Mouse (Mus musculus) brain, embryonic 14.5 days (tissue): Measurements from ENCODE around the gene Cfd. TPM values are rescaled to one million over a fixed set of nuclear protein-coding genes. Genes with fewer than 3 reads are reported as not detected.

Experiments used
- DNase-seq: peaks from one replicate; pipeline ENCODE4 v3.0.0-alpha.2; 2011; ENCODE audit warnings: low read depth
- CTCF ChIP-seq: fragments of 200-500 bp; IDR thresholded peaks from 2 replicates; pipeline ENCODE4 v1.5.1; 2012; ENCODE audit warnings: inconsistent platforms, mild to moderate bottlenecking, moderate library complexity, borderline replicate concordance; ENCODE audit not compliant: insufficient read depth, insufficient read length; ENCODE audit errors: extremely low read depth
- POLR2A ChIP-seq: fragments of 200-500 bp; IDR thresholded peaks from 2 replicates; pipeline ENCODE4 v1.6.1; 2012; ENCODE audit warnings: mild to moderate bottlenecking, inconsistent platforms, borderline replicate concordance; ENCODE audit not compliant: poor library complexity, insufficient read depth, insufficient read length, severe bottlenecking; ENCODE audit errors: extremely low read depth
- polyA plus RNA-seq: library from polyadenylated mRNA; depleted of rRNA; stranded (reverse); fragments of >200 nt; gene quantifications from 2 replicates; pipeline ENCODE4 v1.2.3, GENCODE M21; 2012

Cfd gene
- polyA plus RNA-seq, 1 experiment: 0.60 TPM

DNA sequence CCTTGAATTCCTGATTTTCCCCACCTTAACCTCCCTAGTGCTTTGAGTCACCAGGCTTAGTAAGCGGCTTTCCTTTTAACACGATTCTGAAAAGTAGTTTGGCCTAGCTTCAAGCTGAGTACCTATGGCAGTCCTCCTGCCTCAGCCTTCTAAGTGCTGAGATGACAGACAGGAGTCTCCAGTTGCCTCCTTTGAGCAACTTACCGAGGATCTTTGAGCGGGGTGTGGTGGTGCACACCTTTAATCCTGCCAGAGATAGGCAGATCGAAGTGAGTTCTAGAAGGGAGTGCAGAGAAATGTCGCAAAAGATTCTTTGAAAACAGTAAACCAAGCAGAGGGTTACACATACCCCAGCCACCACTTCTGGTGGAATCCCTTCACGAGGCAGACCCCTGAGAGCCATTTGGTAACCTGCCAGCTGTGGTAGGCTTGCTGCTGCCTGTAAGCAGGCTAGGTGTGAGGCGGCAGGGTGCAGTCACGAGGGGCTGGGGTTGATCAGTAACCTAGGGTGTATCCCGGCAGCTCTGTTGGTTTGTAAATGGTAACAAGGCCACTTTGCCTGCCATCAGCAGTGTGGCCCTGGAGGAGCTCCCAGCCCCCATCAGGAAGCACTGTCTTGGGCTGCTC is 35.0 kb upstream of the Cfd start:
- TF ChIP-seq CTCF (no peak), POLR2A (no peak)
- peak; percentile 61 for DNase-seq

- TF ChIP-seq CTCF (no peak), POLR2A (no peak)
- no peak for DNase-seq
Observed at GRCm38 (mm10) chr10:79856280-79856679, 34.4 kb upstream of the Cfd start.

GRCm38 (mm10) chr10:79856704-79857451 is 33.8 kb upstream of the Cfd start:
- TF ChIP-seq POLR2A (no peak), CTCF (no peak)
- no peak for DNase-seq

- peak; percentile 75 for DNase-seq
- no peak for TF ChIP-seq CTCF
- TF ChIP-seq POLR2A: no peak
Observed at GRCm38 (mm10) chr10:79857452-79857811, 33.2 kb upstream of the Cfd start.

DNA sequence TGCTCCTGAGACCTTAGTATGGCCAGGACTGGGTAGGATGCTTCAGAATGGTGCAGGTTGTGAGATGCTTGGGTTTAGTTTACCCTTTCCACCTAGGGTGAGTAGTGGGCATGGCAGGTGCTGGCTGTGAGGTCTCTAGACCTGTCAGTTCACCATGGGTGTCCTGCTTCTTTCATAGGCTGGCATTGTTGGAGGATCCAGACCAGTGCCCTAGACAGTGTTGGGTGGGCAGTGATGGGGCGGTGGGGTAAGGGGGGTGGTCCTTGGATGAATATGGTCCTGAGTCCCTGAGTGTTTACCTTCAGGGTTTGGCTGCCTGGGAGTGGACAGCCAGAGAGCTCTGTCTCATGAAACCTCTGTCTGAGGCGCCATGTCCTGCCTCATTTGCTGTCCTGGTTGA is 32.8 kb upstream of the Cfd start:
- TF ChIP-seq POLR2A (no peak), CTCF (no peak)
- no peak for DNase-seq

DNA sequence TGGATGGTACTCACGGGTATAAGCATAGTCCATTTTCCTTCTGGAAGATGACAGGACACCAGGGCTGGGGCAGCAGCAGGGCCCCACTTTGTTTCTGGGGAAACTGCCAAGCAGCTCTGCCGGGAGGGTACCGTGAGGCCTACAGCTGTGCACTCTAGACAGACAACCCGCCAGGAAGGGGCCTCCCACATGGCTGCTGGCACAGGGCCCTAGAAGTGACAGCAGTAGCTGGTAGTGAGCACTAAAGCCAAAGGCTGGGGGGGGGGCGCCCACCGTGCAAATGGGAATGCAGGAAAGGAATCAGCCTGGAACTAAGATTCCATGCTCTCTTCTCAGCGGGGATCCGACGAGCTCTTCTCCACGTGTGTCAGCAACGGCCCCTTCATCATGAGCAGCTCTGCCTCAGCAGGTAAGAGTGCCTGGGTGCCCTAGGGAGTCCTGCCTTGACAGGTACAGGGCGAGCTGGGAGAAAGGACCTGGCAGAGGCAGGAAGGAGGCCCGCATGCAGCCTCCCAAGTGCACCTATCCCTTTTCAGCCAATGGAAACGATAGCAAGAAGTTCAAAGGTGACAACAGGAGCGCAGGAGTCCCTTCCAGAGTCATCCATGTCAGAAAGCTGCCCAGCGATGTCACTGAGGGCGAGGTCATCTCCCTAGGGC is 32.1 kb upstream of the Cfd start:
- peak; percentile 94 for DNase-seq
- TF ChIP-seq CTCF (no peak), POLR2A (no peak)

- DNase-seq: no peak
- TF ChIP-seq POLR2A (no peak), CTCF (no peak)
Observed at GRCm38 (mm10) chr10:79859116-79859515, 31.5 kb upstream of the Cfd start.

- DNase-seq: no peak
- no peak for TF ChIP-seq POLR2A
- TF ChIP-seq CTCF: no peak
Observed at GRCm38 (mm10) chr10:79860079-79860911, 30.4 kb upstream of the Cfd start.

DNA sequence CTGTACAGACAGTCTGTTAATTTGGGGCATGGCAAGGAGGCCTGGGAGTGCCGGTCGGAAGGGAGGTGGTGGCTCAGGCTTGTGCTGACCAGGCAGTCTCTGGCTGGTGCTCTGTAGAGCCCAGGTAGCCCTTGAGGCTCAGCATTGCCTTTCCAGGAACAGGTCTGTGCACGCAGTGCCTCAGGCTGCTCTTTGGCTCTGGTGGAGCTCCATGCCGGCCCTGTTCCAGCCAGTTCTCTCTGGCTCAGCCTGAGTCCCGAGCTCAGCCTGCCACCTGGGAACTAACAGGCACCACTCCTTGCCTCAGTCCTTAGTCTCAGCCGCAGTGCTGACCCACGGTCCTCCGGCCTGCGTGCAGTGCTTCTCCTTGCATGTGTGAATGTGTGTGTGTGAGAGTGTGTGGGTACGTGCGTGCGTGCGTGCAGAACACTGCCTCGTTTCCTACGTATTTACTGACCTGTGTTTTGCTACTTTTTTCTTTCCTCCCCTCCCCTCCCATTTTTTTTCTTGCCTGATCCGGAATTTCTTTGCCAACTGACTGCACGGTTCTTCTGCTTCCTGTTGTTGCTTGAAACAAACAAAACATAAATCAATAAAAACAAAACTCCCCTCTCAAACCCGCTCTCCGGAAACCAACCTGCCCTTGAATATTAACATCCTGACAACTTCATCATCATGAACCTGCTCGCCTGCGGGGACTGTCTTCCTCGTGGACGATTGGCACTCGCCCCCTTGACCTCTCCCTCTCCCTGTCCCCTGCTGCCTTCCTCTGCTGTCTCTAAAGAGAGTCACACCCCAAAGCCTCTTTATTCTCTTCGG is 29.2 kb upstream of the Cfd start:
- no peak for DNase-seq
- TF ChIP-seq CTCF: no peak
- TF ChIP-seq POLR2A: no peak

GRCm38 (mm10) chr10:79862049-79862788 is 28.4 kb upstream of the Cfd start:
- no peak for DNase-seq
- TF ChIP-seq CTCF: no peak
- no peak for TF ChIP-seq POLR2A

DNA sequence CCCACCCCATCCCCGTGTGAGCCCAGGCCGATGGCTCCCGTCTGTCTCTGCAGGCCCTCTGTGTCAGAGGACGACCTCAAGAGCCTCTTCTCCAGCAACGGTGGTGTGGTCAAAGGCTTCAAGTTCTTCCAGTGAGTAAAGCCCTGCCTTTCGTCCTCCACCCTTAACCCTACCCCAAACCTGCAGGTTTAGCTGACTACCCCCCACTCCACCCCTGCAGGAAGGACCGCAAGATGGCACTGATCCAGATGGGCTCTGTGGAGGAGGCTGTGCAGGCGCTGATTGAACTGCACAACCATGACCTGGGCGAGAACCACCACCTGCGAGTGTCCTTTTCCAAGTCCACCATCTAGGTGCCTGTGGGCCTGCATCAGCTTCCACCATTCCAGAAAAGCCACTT is 27.7 kb upstream of the Cfd start:
- DNase-seq: no peak
- TF ChIP-seq POLR2A (no peak), CTCF (no peak)
